Mouse (Mus musculus): ENCODE data around the gene Nsun2.

DNA sequence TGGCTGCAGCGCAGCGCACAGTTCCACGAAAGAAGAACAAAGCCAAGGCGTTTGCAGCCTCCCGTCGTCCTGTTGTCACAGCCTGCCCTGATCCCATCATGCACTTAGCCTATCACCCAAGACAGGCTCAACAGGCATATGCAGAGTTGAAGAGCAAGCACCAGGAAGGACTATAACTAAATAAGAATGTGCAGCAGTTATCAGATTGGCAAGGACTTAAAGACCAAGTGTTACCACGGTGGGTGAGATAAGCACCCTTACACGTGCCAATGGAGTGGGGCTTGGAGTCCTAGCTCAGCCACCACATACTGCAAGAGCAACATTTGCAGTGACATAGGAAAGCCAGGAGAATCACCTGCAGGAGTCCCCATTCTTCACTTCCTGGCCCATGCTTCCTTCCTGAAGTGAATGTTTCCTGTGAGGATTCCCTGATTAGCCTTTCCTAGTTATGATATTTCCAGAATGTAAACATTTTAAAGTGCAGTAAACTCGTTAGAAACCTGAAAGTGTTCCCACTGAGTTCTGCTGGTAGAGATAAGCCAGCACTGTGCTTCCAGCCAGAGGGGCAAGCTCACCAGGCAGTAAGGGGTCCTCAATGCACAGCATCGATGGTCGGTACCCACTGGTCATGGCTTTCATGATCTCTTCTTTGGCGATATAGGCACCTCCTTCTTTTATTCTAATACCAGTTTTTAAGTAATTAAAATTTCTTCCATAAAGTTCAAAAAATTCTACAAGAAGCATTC, 27.0 kb upstream of the Nsun2 start:
- no peak for TF ChIP-seq CTCF (IDR thresholded peaks at IDR 0.05; ENCODE audit: insufficient read depth, low read length)
- TF ChIP-seq POLR2A (IDR thresholded peaks at IDR 0.05; ENCODE audit: borderline replicate concordance, extremely low read depth, low read depth, low read length): no peak

Measured in lung, adult 2 months (tissue).